Mouse (Mus musculus): ENCODE results near the gene Tbc1d22a. TPM values are rescaled to one million over a fixed set of nuclear protein-coding genes. Genes with fewer than 3 reads are reported as not detected.

Tbc1d22a gene
- polyA plus RNA-seq, 1 experiment: 54.8 TPM

DNA sequence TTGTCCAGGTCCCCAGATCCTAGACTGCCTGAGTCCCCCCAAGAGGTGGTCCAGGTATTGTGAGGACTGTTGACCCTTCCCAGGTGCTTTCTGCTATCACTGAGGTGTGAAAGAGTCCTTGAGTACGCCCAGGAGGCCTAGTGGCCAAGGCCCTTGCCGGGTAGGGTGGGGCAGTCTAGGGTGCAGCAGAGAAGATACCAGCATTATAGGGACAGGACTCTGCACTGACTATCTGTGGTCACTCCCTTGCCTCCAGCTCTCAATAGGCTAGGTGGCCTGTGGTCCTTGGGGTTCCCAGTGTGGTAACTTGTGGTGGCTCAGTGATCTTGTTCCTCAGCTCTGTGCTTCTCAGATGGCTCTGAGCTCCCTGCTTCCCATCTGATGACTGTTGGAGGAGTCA lies 235.5 kb downstream of the Tbc1d22a start:
- Histone ChIP-seq H3K27me3 (ENCODE audit: control insufficient read depth, insufficient read depth, low read length) (no peaks in the 10 kb centered on the region), H3K4me3 (ENCODE audit: low read depth, low read length) (no peak overlapping the region), H3K4me1 (ENCODE audit: control insufficient read depth, insufficient read depth, insufficient read length, low read length) (peaks cover 15% of the 10 kb centered on the region; the same call in 1 of the 2 replicates), H3K36me3 (ENCODE audit: control insufficient read depth, insufficient read depth, low read length) (0 out of 2 replicates have a peak, but pooled peaks cover 2% of the 10 kb centered on the region), H3K27ac (ENCODE audit: insufficient read depth, low read depth, low read length) (no peak overlapping the region)
- TF ChIP-seq CTCF (IDR thresholded peaks at IDR 0.05; ENCODE audit: extremely low read depth, insufficient read length, insufficient replicate concordance, low read depth, low read length) (no peak), POLR2A (IDR thresholded peaks at IDR 0.05; ENCODE audit: low read depth, low read length) (no peak)
- 48% methylated on average over 2 of the region's 2 CpGs for WGBS

- no peak overlapping the region for H3K4me3 ChIP-seq (ENCODE audit: low read depth, low read length)
- TF ChIP-seq CTCF (IDR thresholded peaks at IDR 0.05; ENCODE audit: extremely low read depth, insufficient read length, insufficient replicate concordance, low read depth, low read length) (no peak), POLR2A (IDR thresholded peaks at IDR 0.05; ENCODE audit: low read depth, low read length) (no peak)
- 81% methylated on average over 3 of the region's 3 CpGs for WGBS
- no peaks in the 10 kb centered on the region for H3K36me3 ChIP-seq (ENCODE audit: control insufficient read depth, insufficient read depth, low read length)
- H3K27ac ChIP-seq (ENCODE audit: insufficient read depth, low read depth, low read length): no peak overlapping the region
- H3K27me3 ChIP-seq (ENCODE audit: control insufficient read depth, insufficient read depth, low read length): no peaks in the 10 kb centered on the region
- H3K4me1 ChIP-seq (ENCODE audit: control insufficient read depth, insufficient read depth, insufficient read length, low read length): no peaks in the 10 kb centered on the region
Observed at GRCm38 (mm10) chr15:86459413-86459812, 245.2 kb downstream of the Tbc1d22a start.

GRCm38 (mm10) chr15:86462636-86463035 lies 248.4 kb downstream of the Tbc1d22a start:
- WGBS: 81% methylated on average over 8 of the region's 8 CpGs
- TF ChIP-seq CTCF (IDR thresholded peaks at IDR 0.05; ENCODE audit: extremely low read depth, insufficient read length, insufficient replicate concordance, low read depth, low read length): no peak
- no peak overlapping the region for H3K27ac ChIP-seq (ENCODE audit: insufficient read depth, low read depth, low read length)
- peaks cover 9% of the 10 kb centered on the region; the same call in 1 of the 2 replicates for H3K4me1 ChIP-seq (ENCODE audit: control insufficient read depth, insufficient read depth, insufficient read length, low read length)
- no peaks in the 10 kb centered on the region for H3K27me3 ChIP-seq (ENCODE audit: control insufficient read depth, insufficient read depth, low read length)
- H3K36me3 ChIP-seq (ENCODE audit: control insufficient read depth, insufficient read depth, low read length): no peaks in the 10 kb centered on the region
- H3K4me3 ChIP-seq (ENCODE audit: low read depth, low read length): no peak overlapping the region

DNA sequence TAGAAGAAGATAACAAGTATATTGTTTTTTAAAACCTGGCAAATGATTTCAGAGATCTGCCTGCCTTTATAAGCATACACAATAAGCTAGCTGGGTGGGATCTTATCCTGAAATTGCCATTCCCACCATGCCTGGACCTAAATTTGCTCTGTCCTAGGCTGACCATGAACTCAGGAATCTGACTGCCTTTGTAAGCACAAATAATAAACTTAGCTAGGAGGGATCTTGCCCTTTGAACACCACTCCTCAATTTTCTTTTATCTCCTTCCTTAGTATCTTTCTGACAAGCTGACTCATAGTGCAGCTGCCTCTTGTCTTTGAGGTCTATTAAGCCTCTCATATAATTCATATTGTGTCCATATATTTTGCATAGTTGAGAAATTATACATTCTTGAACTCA lies 253.8 kb downstream of the Tbc1d22a start:
- H3K27ac ChIP-seq (ENCODE audit: insufficient read depth, low read depth, low read length): peak overlapping the region; percentile 76
- no peaks in the 10 kb centered on the region; the same call in 1 of the 2 replicates for H3K36me3 ChIP-seq (ENCODE audit: control insufficient read depth, insufficient read depth, low read length)
- TF ChIP-seq POLR2A (IDR thresholded peaks at IDR 0.05; ENCODE audit: low read depth, low read length): no peak
- TF ChIP-seq CTCF (IDR thresholded peaks at IDR 0.05; ENCODE audit: extremely low read depth, insufficient read length, insufficient replicate concordance, low read depth, low read length): no peak
- H3K27me3 ChIP-seq (ENCODE audit: control insufficient read depth, insufficient read depth, low read length): no peaks in the 10 kb centered on the region
- H3K4me1 ChIP-seq (ENCODE audit: control insufficient read depth, insufficient read depth, insufficient read length, low read length): peaks cover 12% of the 10 kb centered on the region; the same call in 1 of the 2 replicates
- no peak overlapping the region for H3K4me3 ChIP-seq (ENCODE audit: low read depth, low read length)

- Histone ChIP-seq H3K27me3 (ENCODE audit: control insufficient read depth, insufficient read depth, low read length) (no peaks in the 10 kb centered on the region), H3K27ac (ENCODE audit: insufficient read depth, low read depth, low read length) (no peak overlapping the region), H3K36me3 (ENCODE audit: control insufficient read depth, insufficient read depth, low read length) (no peaks in the 10 kb centered on the region; the same call in 1 of the 2 replicates), H3K4me3 (ENCODE audit: low read depth, low read length) (no peak overlapping the region), H3K4me1 (ENCODE audit: control insufficient read depth, insufficient read depth, insufficient read length, low read length) (peaks cover 12% of the 10 kb centered on the region; the same call in 1 of the 2 replicates)
- WGBS: 91% methylated on average over 7 of the region's 7 CpGs
- TF ChIP-seq POLR2A (IDR thresholded peaks at IDR 0.05; ENCODE audit: low read depth, low read length) (no peak), CTCF (IDR thresholded peaks at IDR 0.05; ENCODE audit: extremely low read depth, insufficient read length, insufficient replicate concordance, low read depth, low read length) (no peak)
Observed at GRCm38 (mm10) chr15:86471136-86471535, 256.9 kb downstream of the Tbc1d22a start.

GRCm38 (mm10) chr15:86473473-86473872 lies 259.2 kb downstream of the Tbc1d22a start:
- no peak overlapping the region for H3K4me3 ChIP-seq (ENCODE audit: low read depth, low read length)

GRCm38 (mm10) chr15:86474951-86475350 lies 260.7 kb downstream of the Tbc1d22a start:
- Histone ChIP-seq H3K4me3 (ENCODE audit: low read depth, low read length) (no peak overlapping the region), H3K36me3 (ENCODE audit: control insufficient read depth, insufficient read depth, low read length) (no peaks in the 10 kb centered on the region), H3K4me1 (ENCODE audit: control insufficient read depth, insufficient read depth, insufficient read length, low read length) (no peaks in the 10 kb centered on the region), H3K27ac (ENCODE audit: insufficient read depth, low read depth, low read length) (no peak overlapping the region), H3K27me3 (ENCODE audit: control insufficient read depth, insufficient read depth, low read length) (no peaks in the 10 kb centered on the region)
- 81% methylated on average over 5 of the region's 5 CpGs for WGBS
- TF ChIP-seq POLR2A (IDR thresholded peaks at IDR 0.05; ENCODE audit: low read depth, low read length) (no peak), CTCF (IDR thresholded peaks at IDR 0.05; ENCODE audit: extremely low read depth, insufficient read length, insufficient replicate concordance, low read depth, low read length) (no peak)

More at GRCm38 (mm10) chr15:86473473-86473872, 259.2 kb downstream of the Tbc1d22a start:
- WGBS: 82% methylated on average over 11 of the region's 11 CpGs
- Histone ChIP-seq H3K27me3 (ENCODE audit: control insufficient read depth, insufficient read depth, low read length) (no peaks in the 10 kb centered on the region), H3K36me3 (ENCODE audit: control insufficient read depth, insufficient read depth, low read length) (no peaks in the 10 kb centered on the region; the same call in 1 of the 2 replicates), H3K4me1 (ENCODE audit: control insufficient read depth, insufficient read depth, insufficient read length, low read length) (peaks cover 2% of the 10 kb centered on the region; the same call in 1 of the 2 replicates), H3K27ac (ENCODE audit: insufficient read depth, low read depth, low read length) (no peak overlapping the region)
- no peak for TF ChIP-seq CTCF (IDR thresholded peaks at IDR 0.05; ENCODE audit: extremely low read depth, insufficient read length, insufficient replicate concordance, low read depth, low read length)
- no peak for TF ChIP-seq POLR2A (IDR thresholded peaks at IDR 0.05; ENCODE audit: low read depth, low read length)
